Mouse (Mus musculus) mouse embryonic stem cell (cell line): Measurements from ENCODE around the gene Olfm2.
"Not testable (repeated sequence)": the region's sequence is repeated elsewhere in the genome, so short reads cannot be mapped to it uniquely, and the experiment has no call there.

ENCODE experiments used
- in situ Hi-C, 2 experiments: fragments of 300-500 bp; cut with MboI; formaldehyde crosslinking; loops; 1 replicate in 1 of 2; 3 replicates in 1 of 2; pipeline ENCODE4 v1.14.3; 2019 to 2020; ENCODE audit warnings: low sequenced_read_pairs in 2 of 2, low pct_unique_long_range_greater_than_20kb in 1 of 2, mixed read lengths in 1 of 2; ENCODE audit not compliant: unreplicated experiment in 1 of 2

Olfm2 gene

GRCm38 (mm10) chr9:20713478-20713987 is 32.6 kb downstream of the Olfm2 start:
- in situ Hi-C loops, result no loop called here

GRCm38 (mm10) chr9:20712934-20713477 is 33.1 kb downstream of the Olfm2 start:
- in situ Hi-C loops, result no loop called here

GRCm38 (mm10) chr9:20710471-20710870 is 35.7 kb downstream of the Olfm2 start:
- in situ Hi-C loops, result no loop called here

GRCm38 (mm10) chr9:20705981-20706380 is 40.2 kb downstream of the Olfm2 start:
- in situ Hi-C loops, result no loop called here

DNA sequence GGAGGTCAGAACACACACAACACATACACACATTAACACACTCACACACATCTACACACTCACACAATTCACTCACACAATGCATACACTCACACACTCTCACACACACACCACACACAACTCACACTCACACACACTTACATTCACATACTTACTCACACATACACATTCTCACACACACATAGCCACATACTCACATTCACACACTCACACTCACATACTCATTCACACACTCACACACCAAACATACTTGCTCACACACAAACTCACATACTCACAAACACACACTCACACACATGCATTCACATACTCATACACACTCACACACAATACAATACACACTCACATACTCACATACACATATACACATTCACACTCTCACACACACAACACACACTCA is 40.7 kb downstream of the Olfm2 start:
- in situ Hi-C loops, result no loop called here

- in situ Hi-C loops, result no loop called here
These were observed 42.2 kb downstream of the Olfm2 start for GRCm38 (mm10) chr9:20703832-20704380.

- in situ Hi-C loops, result no loop called here
These were observed 48.7 kb downstream of the Olfm2 start for GRCm38 (mm10) chr9:20697466-20697865.

- in situ Hi-C loops, result no loop called here
These were observed 49.9 kb downstream of the Olfm2 start for GRCm38 (mm10) chr9:20696107-20696712.

DNA sequence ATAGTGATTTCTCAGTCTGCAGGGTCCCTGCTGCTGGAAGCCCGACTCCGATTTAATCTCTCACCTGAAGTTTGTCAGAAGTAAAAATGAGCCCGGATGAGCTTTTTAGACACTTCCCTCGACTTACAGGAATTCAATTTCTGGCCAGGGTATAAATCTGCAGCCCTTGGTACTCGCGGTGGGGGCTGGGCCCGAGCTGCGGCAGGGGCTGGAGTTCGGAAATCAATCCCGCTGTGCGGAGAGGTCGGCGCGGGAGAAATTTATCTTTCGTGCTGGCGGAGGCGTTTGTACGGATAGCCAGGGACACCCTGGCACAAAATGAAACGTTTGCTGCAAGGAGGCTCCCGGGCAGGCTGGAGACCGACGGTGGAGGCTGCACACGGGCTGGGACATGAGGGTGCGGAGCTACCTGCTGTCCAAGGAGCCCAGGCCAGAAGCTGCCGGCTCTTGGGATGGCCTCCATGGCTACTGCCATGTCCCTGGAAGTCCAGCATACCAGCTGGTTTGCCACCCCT is 51.4 kb downstream of the Olfm2 start:
- in situ Hi-C loops, result no loop called here

GRCm38 (mm10) chr9:20692863-20693262 is 53.3 kb downstream of the Olfm2 start:
- in situ Hi-C loops, result no loop called here

DNA sequence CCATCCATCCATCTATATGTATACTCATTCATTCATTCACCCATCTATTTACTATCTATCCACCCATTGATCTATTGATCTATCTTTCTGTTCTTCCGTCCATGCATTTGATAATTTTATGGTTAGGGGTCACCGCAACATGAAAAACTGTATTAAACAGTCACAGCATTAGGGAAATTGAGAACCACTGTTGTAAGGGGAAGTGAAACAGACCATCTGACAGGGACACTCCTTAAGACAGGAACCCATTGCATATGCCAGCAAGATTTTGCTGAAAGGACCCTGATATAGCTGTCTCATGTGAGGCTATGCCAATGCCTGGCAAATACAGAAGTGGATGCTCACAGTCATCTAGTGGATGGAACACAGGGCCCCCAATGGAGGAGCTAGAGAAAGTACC is 55.7 kb downstream of the Olfm2 start:
- in situ Hi-C loops, result not testable (repeated sequence)

GRCm38 (mm10) chr9:20689913-20690312 is 56.2 kb downstream of the Olfm2 start:
- in situ Hi-C loops, result no loop called here

DNA sequence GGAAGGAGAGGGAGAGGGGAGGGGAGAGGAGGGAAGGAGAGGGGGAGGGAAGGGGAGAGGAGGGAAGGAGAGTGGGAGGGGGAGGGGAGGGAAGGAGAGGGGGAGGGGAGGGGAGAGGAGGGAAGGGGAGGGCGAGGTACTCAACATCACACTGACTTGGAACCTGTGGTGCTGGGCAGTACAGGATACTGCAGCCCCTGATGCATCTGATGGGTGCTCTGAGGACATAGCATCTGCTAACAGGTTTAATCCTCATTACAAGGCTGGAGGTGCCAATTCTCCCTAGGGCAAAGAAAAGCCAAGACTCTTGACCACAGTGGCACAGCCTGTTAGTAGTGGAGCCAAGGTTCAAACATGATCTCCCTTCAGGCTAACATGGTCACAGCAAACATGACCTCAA is 56.7 kb downstream of the Olfm2 start:
- in situ Hi-C loops, result no loop called here

DNA sequence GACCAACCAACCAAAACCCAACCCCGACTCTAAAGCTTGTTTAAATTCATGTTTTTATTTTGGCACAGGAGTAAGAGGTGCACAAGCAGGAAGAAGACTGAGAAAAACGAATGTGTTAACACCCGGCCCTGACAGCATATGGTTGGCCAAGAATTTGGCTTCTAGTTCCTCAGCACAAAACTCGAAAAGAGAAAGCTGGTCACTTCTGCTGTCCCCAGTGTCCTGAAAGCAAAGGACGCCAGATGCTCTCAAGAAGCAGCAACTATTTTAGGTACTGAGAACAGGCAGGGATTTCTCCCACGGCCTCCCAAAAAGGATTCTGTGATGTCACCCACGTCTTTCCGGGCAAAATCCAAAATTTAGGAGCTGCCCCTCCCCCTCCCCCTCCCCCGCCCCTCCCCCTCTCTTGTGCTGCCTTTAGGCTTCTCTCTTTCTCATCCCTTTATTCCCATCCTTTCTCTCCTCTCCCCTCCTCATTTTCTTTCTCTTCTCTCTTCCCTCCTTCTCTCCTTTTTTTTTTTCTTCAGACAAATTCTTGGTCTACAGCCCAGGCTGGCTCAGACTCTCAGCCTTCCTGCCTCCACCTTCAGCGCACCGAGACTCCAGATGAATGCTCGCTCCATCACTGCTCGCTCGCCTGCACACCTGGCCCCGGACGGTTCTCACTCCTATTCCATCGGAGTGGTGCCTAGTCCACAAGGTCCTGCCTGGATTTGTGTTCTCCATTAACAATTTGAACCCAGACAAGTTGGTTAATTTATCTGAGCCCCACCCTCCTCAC is 60.9 kb downstream of the Olfm2 start:
- in situ Hi-C loops, result no loop called here

DNA sequence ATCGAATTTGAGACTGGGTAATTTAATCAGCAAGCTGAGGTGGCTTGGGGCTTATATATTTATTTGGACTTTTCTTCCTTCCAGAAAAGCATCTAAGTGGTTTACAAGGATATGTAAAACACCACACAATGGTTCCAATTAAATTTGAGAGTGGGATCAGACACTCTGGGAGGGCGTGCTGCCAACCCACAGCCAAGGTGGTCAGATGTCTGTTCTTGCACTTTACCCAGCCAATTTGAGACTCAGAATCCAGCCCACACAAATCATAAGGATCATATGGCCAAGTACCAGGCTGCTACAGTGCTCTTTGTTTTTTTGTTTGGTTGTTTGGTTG is 63.8 kb downstream of the Olfm2 start:
- in situ Hi-C loops, result no loop called here

- in situ Hi-C loops, result no loop called here
These were observed 64.4 kb downstream of the Olfm2 start for GRCm38 (mm10) chr9:20681546-20682388.

- in situ Hi-C loops, result no loop called here
These were observed 65.7 kb downstream of the Olfm2 start for GRCm38 (mm10) chr9:20680378-20680958.

DNA sequence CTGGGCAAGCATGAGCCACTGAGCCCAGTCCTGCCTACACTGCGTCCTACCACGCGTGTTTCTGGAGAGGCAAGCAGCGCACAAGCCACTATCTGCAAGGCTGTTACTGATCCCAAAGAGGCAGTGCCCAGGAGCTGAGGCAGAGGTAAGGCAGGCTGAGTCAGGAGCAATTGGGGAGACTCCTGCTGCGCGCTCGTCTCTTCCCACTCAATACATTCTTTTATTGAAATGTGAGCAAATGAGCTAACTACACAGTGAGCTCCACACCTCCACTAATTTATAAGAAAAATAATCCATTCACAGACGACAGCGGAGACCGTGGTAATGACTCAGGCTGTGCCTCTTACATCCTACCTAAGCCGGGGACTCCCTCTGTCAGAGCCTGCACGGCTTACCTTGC is 68.3 kb downstream of the Olfm2 start:
- in situ Hi-C loops, result no loop called here
